Mouse (Mus musculus) heart, adult 2 months (tissue): ENCODE measurements at regions not wholly inside any gene's neighbourhood (a gene's known extent, or its start where the extent isn't known, plus 50 kb on each side); places are given as distances from the start of the nearest gene placed in this dataset.

Source experiments
- CTCF ChIP-seq: fragments of 200-600 bp; IDR thresholded peaks from 2 replicates; pipeline ENCODE4 v1.8.1; 2022; ENCODE audit warnings: antibody characterized with exemption, mild to moderate bottlenecking, moderate library complexity
- POLR2A ChIP-seq: fragments of 200-500 bp; IDR thresholded peaks from 2 replicates; pipeline ENCODE4 v1.6.1; 2011; ENCODE audit warnings: mild to moderate bottlenecking, low read depth, low read length, control low read depth; ENCODE audit not compliant: insufficient read depth

DNA sequence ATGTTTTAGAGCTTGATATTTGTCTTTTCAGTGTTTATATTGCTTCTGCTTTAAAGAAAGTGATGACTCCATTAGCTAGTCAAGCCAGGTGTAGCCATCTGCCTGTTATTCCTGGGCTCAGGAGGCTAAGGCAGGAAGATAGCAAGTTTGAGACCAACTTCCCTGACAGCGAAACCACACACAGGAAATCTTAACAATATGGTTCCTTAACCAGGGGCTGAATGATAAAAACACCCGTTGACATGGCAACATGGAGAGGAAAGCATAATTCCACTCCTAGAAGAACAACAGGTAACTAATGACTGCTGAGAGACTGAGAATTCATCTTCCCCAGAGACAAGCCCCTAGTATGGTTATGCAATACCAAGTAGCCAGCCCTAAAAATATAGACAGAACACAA, 553.6 kb upstream of the Acvr2a start:
- TF ChIP-seq CTCF (no peak), POLR2A (no peak)
